Mouse (Mus musculus) ovary, postnatal 10 days (tissue): ENCODE measurements at regions not wholly inside any gene's neighbourhood (a gene's known extent, or its start where the extent isn't known, plus 50 kb on each side); places are given as distances from the start of the nearest gene placed in this dataset.

Experiments used
- DNase-seq: peaks from one replicate; pipeline ENCODE4 v3.0.0; 2022; ENCODE audit warnings: low spot score

- DNase-seq = no peak
These were observed 71.4 kb downstream of the 2410131K14Rik start for GRCm38 (mm10) chr5:118316310-118317017.

- no peak for DNase-seq
These were observed 73.0 kb downstream of the 2410131K14Rik start for GRCm38 (mm10) chr5:118318073-118318472.

GRCm38 (mm10) chr5:118318883-118319282 lies 73.9 kb downstream of the 2410131K14Rik start:
- DNase-seq = no peak

- DNase-seq = no peak
These were observed 76.9 kb downstream of the 2410131K14Rik start for GRCm38 (mm10) chr5:118321719-118322455.

- DNase-seq = no peak
These were observed 78.1 kb downstream of the 2410131K14Rik start for GRCm38 (mm10) chr5:118323151-118323550.

GRCm38 (mm10) chr5:118326837-118327541 lies 82.0 kb downstream of the 2410131K14Rik start:
- DNase-seq = no peak

GRCm38 (mm10) chr5:118327961-118328712 lies 83.1 kb downstream of the 2410131K14Rik start:
- DNase-seq = no peak

- DNase-seq = no peak
These were observed 84.1 kb downstream of the 2410131K14Rik start for GRCm38 (mm10) chr5:118329143-118329542.

GRCm38 (mm10) chr5:118331286-118331607 lies 86.2 kb downstream of the 2410131K14Rik start:
- no peak for DNase-seq

- peak; percentile 61 for DNase-seq
These were observed 86.8 kb downstream of the 2410131K14Rik start for GRCm38 (mm10) chr5:118331608-118332394.

GRCm38 (mm10) chr5:118334054-118334453 lies 89.0 kb downstream of the 2410131K14Rik start:
- no peak for DNase-seq

GRCm38 (mm10) chr5:118338186-118338585 lies 93.2 kb downstream of the 2410131K14Rik start:
- no peak for DNase-seq

GRCm38 (mm10) chr5:118339676-118340661 lies 94.9 kb downstream of the 2410131K14Rik start:
- no peak for DNase-seq

GRCm38 (mm10) chr5:118343444-118344320 lies 98.7 kb downstream of the 2410131K14Rik start:
- no peak for DNase-seq

GRCm38 (mm10) chr5:118345226-118345625 lies 100.2 kb downstream of the 2410131K14Rik start:
- DNase-seq = no peak

- DNase-seq = no peak
These were observed 104.0 kb downstream of the 2410131K14Rik start for GRCm38 (mm10) chr5:118349057-118349456.

GRCm38 (mm10) chr5:118351301-118351700 lies 106.3 kb downstream of the 2410131K14Rik start:
- DNase-seq = no peak

GRCm38 (mm10) chr5:118352142-118352541 lies 107.1 kb downstream of the 2410131K14Rik start:
- no peak for DNase-seq

- DNase-seq = no peak
These were observed 108.0 kb downstream of the 2410131K14Rik start for GRCm38 (mm10) chr5:118353061-118353460.
